Mouse (Mus musculus): Measurements from ENCODE around the gene Ksr2. TPM values are rescaled to one million over a fixed set of nuclear protein-coding genes. Genes with fewer than 3 reads are reported as not detected.

Ksr2 gene
- total and polyA plus RNA-seq, 2 experiments from 2014 or later: 8.9 to 14.5 TPM

GRCm38 (mm10) chr5:117803551-117803950, 389.8 kb downstream of the Ksr2 start:
- Histone ChIP-seq H3K4me2 (ENCODE audit: low read depth, low read length, poor library complexity, severe bottlenecking) (no peak overlapping the region), H3K9me3 (ENCODE audit: low read length) (no peaks in the 10 kb centered on the region), H3K9ac (replicated peaks; ENCODE audit: low read length, poor library complexity, severe bottlenecking) (no peak overlapping the region), H3K27ac (ENCODE audit: low read depth, low read length) (no peak overlapping the region), H3K4me3 (ENCODE audit: low read depth, low read length) (no peak overlapping the region), H3K4me1 (ENCODE audit: insufficient read depth, low read length) (no peaks in the 10 kb centered on the region), H3K36me3 (ENCODE audit: insufficient read depth, low read length) (no peaks in the 10 kb centered on the region), H3K27me3 (ENCODE audit: insufficient read depth, low read length) (no peaks in the 10 kb centered on the region)
- no peak for DNase-seq (ENCODE audit: low spot score)
- WGBS: 76% methylated on average over 7 of the region's 7 CpGs
- TF ChIP-seq CTCF (IDR thresholded peaks at IDR 0.05): no peak
- ATAC-seq (ENCODE audit: low FRiP score): no peak

DNA sequence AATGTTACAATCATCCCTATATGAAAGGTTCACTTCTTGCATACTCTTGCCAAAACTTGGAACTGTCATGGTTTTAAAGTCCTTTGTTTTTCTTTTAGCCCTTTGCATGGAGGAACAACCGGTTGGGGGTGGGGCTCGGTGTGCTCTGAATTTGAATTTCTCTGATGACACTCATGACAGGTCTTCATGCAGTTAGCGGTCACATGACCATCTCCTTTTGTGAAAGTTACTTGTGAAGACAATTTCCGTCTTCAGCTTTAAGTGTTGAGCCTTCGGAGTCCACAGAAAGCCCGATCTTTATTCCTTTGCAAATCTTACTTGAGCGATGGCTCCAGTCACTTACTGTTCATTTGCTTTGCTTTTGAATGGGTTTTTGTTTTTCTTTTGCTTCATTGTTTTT, 397.1 kb downstream of the Ksr2 start:
- no peak overlapping the region for H3K4me3 ChIP-seq (ENCODE audit: low read depth, low read length)
- H3K36me3 ChIP-seq (ENCODE audit: insufficient read depth, low read length): no peaks in the 10 kb centered on the region
- DNase-seq (ENCODE audit: low spot score) (no peak), ATAC-seq (ENCODE audit: low FRiP score) (no peak)
- H3K27ac ChIP-seq (ENCODE audit: low read depth, low read length): no peak overlapping the region
- no peaks in the 10 kb centered on the region for H3K27me3 ChIP-seq (ENCODE audit: insufficient read depth, low read length)
- H3K9me3 ChIP-seq (ENCODE audit: low read length): no peaks in the 10 kb centered on the region
- no peak for TF ChIP-seq CTCF (IDR thresholded peaks at IDR 0.05)
- WGBS: 88% methylated on average over 7 of the region's 7 CpGs
- no peaks in the 10 kb centered on the region for H3K4me1 ChIP-seq (ENCODE audit: insufficient read depth, low read length)
- no peak overlapping the region for H3K9ac ChIP-seq (replicated peaks; ENCODE audit: low read length, poor library complexity, severe bottlenecking)
- no peak overlapping the region for H3K4me2 ChIP-seq (ENCODE audit: low read depth, low read length, poor library complexity, severe bottlenecking)

GRCm38 (mm10) chr5:117818800-117819199, 405.0 kb downstream of the Ksr2 start:
- no peaks in the 10 kb centered on the region for H3K36me3 ChIP-seq (ENCODE audit: insufficient read depth, low read length)
- no peak overlapping the region for H3K27ac ChIP-seq (ENCODE audit: low read depth, low read length)
- no peak overlapping the region for H3K4me3 ChIP-seq (ENCODE audit: low read depth, low read length)
- H3K9ac ChIP-seq (replicated peaks; ENCODE audit: low read length, poor library complexity, severe bottlenecking): no peak overlapping the region
- no peak for ATAC-seq (ENCODE audit: low FRiP score)
- DNase-seq (ENCODE audit: low spot score): peak; percentile 51
- H3K4me2 ChIP-seq (ENCODE audit: low read depth, low read length, poor library complexity, severe bottlenecking): no peak overlapping the region
- no peaks in the 10 kb centered on the region for H3K4me1 ChIP-seq (ENCODE audit: insufficient read depth, low read length)
- 76% methylated on average over 6 of the region's 6 CpGs for WGBS
- no peaks in the 10 kb centered on the region for H3K9me3 ChIP-seq (ENCODE audit: low read length)
- no peak for TF ChIP-seq CTCF (IDR thresholded peaks at IDR 0.05)
- H3K27me3 ChIP-seq (ENCODE audit: insufficient read depth, low read length): no peaks in the 10 kb centered on the region

DNA sequence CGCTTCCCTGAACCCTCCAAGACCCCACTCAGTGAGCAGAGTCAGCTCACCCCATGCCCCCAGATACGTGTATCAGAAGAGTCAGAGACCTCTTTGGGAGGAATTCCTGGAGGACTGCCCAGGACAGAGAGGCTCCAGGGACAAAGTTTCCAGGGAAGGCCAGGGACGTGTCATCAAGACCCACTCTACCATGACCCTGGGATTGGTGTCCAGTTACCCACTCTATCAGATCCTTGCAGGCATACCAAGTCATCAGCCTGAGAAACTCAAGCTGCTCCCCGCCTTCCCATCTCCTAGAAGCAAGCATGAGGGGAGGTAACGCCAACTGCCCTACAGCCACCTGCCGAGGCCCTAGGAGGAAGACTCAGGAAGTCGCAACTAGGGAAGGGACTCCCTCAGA, 406.6 kb downstream of the Ksr2 start:
- no peak for ATAC-seq (ENCODE audit: low FRiP score)
- Histone ChIP-seq H3K4me3 (ENCODE audit: low read depth, low read length) (no peak overlapping the region), H3K27me3 (ENCODE audit: insufficient read depth, low read length) (no peaks in the 10 kb centered on the region), H3K27ac (ENCODE audit: low read depth, low read length) (no peak overlapping the region), H3K9ac (replicated peaks; ENCODE audit: low read length, poor library complexity, severe bottlenecking) (no peak overlapping the region), H3K4me1 (ENCODE audit: insufficient read depth, low read length) (no peaks in the 10 kb centered on the region), H3K9me3 (ENCODE audit: low read length) (no peaks in the 10 kb centered on the region), H3K4me2 (ENCODE audit: low read depth, low read length, poor library complexity, severe bottlenecking) (no peak overlapping the region), H3K36me3 (ENCODE audit: insufficient read depth, low read length) (no peaks in the 10 kb centered on the region)
- TF ChIP-seq CTCF (IDR thresholded peaks at IDR 0.05): no peak
- no peak for DNase-seq (ENCODE audit: low spot score)
- WGBS: 83% methylated on average over 7 of the region's 7 CpGs

- ATAC-seq (ENCODE audit: low FRiP score) (no peak), DNase-seq (ENCODE audit: low spot score) (no peak)
- Histone ChIP-seq H3K4me3 (ENCODE audit: low read depth, low read length) (no peak overlapping the region), H3K36me3 (ENCODE audit: insufficient read depth, low read length) (no peaks in the 10 kb centered on the region), H3K27ac (ENCODE audit: low read depth, low read length) (no peak overlapping the region), H3K4me1 (ENCODE audit: insufficient read depth, low read length) (no peaks in the 10 kb centered on the region), H3K9me3 (ENCODE audit: low read length) (no peaks in the 10 kb centered on the region), H3K4me2 (ENCODE audit: low read depth, low read length, poor library complexity, severe bottlenecking) (no peak overlapping the region), H3K27me3 (ENCODE audit: insufficient read depth, low read length) (no peaks in the 10 kb centered on the region), H3K9ac (replicated peaks; ENCODE audit: low read length, poor library complexity, severe bottlenecking) (no peak overlapping the region)
- 92% methylated on average over 9 of the region's 9 CpGs for WGBS
- TF ChIP-seq CTCF (IDR thresholded peaks at IDR 0.05): no peak
Measured at GRCm38 (mm10) chr5:117823811-117824210, 410.0 kb downstream of the Ksr2 start.

- H3K4me1 ChIP-seq (ENCODE audit: insufficient read depth, low read length): no peaks in the 10 kb centered on the region
- no peak overlapping the region for H3K9ac ChIP-seq (replicated peaks; ENCODE audit: low read length, poor library complexity, severe bottlenecking)
- DNase-seq (ENCODE audit: low spot score) (no peak), ATAC-seq (ENCODE audit: low FRiP score) (no peak)
- H3K9me3 ChIP-seq (ENCODE audit: low read length): no peaks in the 10 kb centered on the region
- H3K4me3 ChIP-seq (ENCODE audit: low read depth, low read length): no peak overlapping the region
- 80% methylated on average over 5 of the region's 5 CpGs for WGBS
- no peak overlapping the region for H3K4me2 ChIP-seq (ENCODE audit: low read depth, low read length, poor library complexity, severe bottlenecking)
- no peaks in the 10 kb centered on the region for H3K36me3 ChIP-seq (ENCODE audit: insufficient read depth, low read length)
- TF ChIP-seq CTCF (IDR thresholded peaks at IDR 0.05): peak; percentile 63
- H3K27me3 ChIP-seq (ENCODE audit: insufficient read depth, low read length): no peaks in the 10 kb centered on the region
- no peak overlapping the region for H3K27ac ChIP-seq (ENCODE audit: low read depth, low read length)
Measured at GRCm38 (mm10) chr5:117824486-117824885, 410.7 kb downstream of the Ksr2 start.

Other genes with a start within 250 kb of the Ksr2 start
- 1,240 and 1,525 TPM in 2 replicates for gene Pebp1, start 126.4 kb upstream of the Ksr2 start, total RNA-seq (2014; rRNA removed)
- 1,025 and 1,129 TPM in 2 replicates for gene Pebp1, start 126.4 kb upstream of the Ksr2 start, polyA plus RNA-seq (2015; fragmentation: Nextera tagmentation; extraction: Ambion mirVana)
- 1.8 and 7.1 TPM in 2 replicates for gene Vsig10, start 94.9 kb upstream of the Ksr2 start, total RNA-seq (2014; rRNA removed)
- gene Vsig10, start 94.9 kb upstream of the Ksr2 start, polyA plus RNA-seq (2015; fragmentation: Nextera tagmentation; extraction: Ambion mirVana): 1.2 and 1.5 TPM in 2 replicates
- gene Wsb2, start 56.7 kb upstream of the Ksr2 start, total RNA-seq (2014; rRNA removed): 395 and 494 TPM in 2 replicates
- gene Wsb2, start 56.7 kb upstream of the Ksr2 start, polyA plus RNA-seq (2015; fragmentation: Nextera tagmentation; extraction: Ambion mirVana): 336 and 360 TPM in 2 replicates
- gene Rfc5, start 25.0 kb upstream of the Ksr2 start, total RNA-seq (2014; rRNA removed): 12.0 and 15.2 TPM in 2 replicates
- gene Rfc5, start 25.0 kb upstream of the Ksr2 start, polyA plus RNA-seq (2015; fragmentation: Nextera tagmentation; extraction: Ambion mirVana): 22.0 and 22.1 TPM in 2 replicates